Mouse (Mus musculus): ENCODE results near the gene Slc51a. TPM values are rescaled to one million over a fixed set of nuclear protein-coding genes. Genes with fewer than 3 reads are reported as not detected.

The Slc51a gene
- polyA plus RNA-seq, 1 experiment from 2014 or later, result 0.49 TPM

DNA sequence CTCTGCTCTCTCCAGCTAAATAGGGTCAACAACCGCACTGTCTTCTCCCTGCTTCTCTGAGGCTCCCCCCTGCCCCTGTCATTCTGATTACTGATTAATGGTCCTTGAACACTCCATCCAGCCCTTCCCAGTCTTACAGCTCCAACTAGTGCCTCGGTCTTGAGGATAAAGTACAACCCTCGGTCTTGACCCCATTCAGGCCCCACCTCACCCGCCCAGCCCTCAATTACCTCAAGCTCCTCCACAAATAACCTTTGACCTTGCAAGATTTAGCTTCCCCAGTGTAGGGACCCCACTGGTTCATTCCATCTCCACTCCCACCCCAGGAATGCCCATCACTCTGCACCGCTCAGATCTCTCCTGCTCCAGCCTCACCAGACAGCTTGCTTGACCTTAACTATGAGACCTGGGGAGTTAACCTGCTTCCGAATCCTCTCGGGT lies 3.2 kb downstream of the Slc51a start:
- H3K4me1 ChIP-seq, result no peaks in the 10 kb centered on the region
- no peaks in the 10 kb centered on the region for H3K9me3 ChIP-seq (replicated peaks)
- no peak for ATAC-seq
- no peak overlapping the region for H3K4me3 ChIP-seq
- no peaks in the 10 kb centered on the region for H3K27me3 ChIP-seq
- no peaks in the 10 kb centered on the region for H3K36me3 ChIP-seq (ENCODE audit: poor library complexity, severe bottlenecking)
- no peak overlapping the region for H3K9ac ChIP-seq
- H3K27ac ChIP-seq, result no peak overlapping the region
- 55% methylated on average over 7 of the region's 7 CpGs for WGBS
- H3K4me2 ChIP-seq, result no peak overlapping the region

DNA sequence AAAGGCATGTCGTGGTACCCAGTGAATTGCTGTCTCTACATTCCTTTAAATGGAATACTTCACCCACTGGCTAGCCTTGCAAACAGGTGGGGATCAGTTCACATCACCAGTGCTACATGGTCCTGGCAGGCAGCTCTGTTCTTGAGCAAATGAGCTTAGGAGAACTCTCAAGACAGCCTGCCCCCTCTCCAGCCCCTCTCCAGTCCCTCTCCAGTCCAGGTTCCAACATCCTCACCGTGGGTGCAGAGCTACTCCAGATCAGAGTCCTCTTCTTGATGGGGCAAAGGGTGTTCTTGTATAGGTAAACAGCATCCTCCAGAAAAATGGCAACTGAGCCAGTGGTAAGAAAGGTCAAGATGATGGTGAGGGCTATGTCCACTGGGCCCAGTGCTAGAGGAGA lies 8.3 kb downstream of the Slc51a start:
- no peak overlapping the region for H3K4me2 ChIP-seq
- H3K9me3 ChIP-seq (replicated peaks), result no peaks in the 10 kb centered on the region
- no peaks in the 10 kb centered on the region for H3K36me3 ChIP-seq (ENCODE audit: poor library complexity, severe bottlenecking)
- WGBS, result 77% methylated on average over 2 of the region's 2 CpGs
- ATAC-seq, result no peak
- no peaks in the 10 kb centered on the region for H3K4me1 ChIP-seq
- H3K9ac ChIP-seq, result no peak overlapping the region
- no peak overlapping the region for H3K27ac ChIP-seq
- no peaks in the 10 kb centered on the region for H3K27me3 ChIP-seq
- no peak overlapping the region for H3K4me3 ChIP-seq

DNA sequence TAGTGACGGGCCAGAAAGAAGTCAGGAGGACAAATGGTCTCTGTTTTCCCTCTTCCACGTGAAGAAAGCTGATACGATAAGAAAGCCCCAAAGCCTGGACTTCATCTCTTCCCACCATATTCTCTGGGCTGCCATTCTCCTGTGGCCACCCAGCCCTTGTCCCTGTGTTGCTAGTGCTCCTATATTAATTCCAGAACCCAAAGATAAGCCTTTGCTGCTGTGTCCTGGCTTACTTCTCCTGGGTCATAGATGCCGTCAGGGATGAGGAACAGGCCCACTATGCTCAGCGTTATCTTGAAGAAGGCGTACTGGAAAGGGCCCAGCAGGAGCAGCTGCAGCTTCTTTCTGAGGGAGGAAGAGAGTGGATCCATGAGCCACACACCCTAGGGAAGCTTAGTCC lies 10.4 kb downstream of the Slc51a start:
- Histone ChIP-seq H3K9me3 (replicated peaks) (no peaks in the 10 kb centered on the region), H3K4me2 (no peak overlapping the region), H3K4me3 (no peak overlapping the region), H3K36me3 (ENCODE audit: poor library complexity, severe bottlenecking) (peaks cover 10% of the 10 kb centered on the region), H3K27ac (no peak overlapping the region), H3K9ac (no peak overlapping the region), H3K27me3 (no peaks in the 10 kb centered on the region), H3K4me1 (no peaks in the 10 kb centered on the region)
- ATAC-seq, result no peak
- WGBS, result 95% methylated on average over 6 of the region's 6 CpGs

DNA sequence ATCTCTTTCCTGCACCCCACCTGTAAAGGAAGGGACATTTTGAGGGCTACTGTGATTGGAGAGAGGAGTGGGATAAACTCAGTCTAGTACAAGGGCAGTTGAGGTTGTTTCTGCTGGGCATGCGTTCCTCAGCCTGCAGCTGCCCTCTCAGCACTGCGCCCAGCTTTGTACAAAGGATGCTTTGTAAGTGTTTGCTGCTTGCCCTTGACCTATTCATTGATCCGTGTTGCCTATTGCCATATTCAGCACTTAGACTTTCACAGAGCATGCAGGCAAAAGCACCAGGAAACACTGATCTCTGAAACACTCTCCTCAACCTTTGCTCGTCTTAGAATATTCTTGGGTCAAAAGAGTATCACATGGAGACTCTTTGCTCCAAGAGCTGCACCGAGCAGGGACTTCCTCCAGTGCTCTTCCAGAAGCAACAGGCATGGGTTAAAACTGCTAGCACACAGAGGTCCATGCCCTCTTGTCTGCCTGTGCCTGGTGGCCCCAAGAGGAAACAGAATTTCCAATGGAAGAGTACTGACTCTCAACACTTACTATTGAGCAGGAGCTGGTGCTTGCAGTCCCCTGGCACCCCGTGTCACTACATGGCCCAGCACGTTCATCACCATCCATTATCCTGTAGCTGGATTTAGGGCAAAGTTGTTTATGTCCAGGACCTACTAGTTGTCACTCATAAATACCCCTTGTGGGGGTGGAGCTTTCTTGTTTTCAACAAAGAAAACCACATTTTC lies 15.2 kb downstream of the Slc51a start:
- Histone ChIP-seq H3K27ac (no peak overlapping the region), H3K27me3 (no peaks in the 10 kb centered on the region), H3K4me1 (no peaks in the 10 kb centered on the region), H3K36me3 (ENCODE audit: poor library complexity, severe bottlenecking) (peaks cover 55% of the 10 kb centered on the region), H3K4me2 (no peak overlapping the region), H3K4me3 (no peak overlapping the region), H3K9ac (no peak overlapping the region), H3K9me3 (replicated peaks) (no peaks in the 10 kb centered on the region)
- 71% methylated on average over 7 of the region's 7 CpGs for WGBS
- no peak for ATAC-seq

DNA sequence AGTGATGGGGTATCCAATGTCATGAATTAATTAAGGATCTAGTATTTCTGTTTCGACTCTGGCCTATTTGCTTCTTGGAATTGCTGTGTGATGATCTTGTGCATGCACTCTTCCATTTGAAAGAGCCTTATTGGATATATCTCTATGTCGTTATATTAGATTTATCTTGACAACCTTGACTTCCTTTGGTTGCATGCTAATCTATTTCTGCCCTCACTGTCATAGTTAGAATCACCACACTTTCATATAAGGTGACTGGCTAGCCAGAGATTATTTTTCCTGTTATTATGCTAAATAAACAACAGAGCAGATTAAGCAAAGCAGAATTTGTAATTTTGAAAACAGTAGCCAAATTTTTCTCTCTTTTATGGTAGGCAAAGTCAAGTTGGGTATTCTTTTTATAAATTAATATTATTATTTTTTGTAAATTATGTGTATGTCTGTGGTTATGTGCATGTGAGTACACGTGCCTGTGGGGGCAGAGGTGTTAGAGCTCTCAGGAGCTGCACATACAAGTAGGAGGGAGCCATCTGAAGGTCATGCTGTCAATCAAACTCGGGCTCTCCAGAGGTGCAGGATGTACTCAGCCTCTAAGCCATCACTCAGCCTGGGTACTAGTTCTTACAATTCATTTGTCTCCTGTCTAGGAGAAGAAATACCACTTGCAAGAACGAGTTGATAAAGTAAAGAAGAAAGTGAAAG lies 18.1 kb downstream of the Slc51a start:
- Histone ChIP-seq H3K27me3 (no peaks in the 10 kb centered on the region), H3K4me1 (no peaks in the 10 kb centered on the region), H3K9me3 (replicated peaks) (no peaks in the 10 kb centered on the region), H3K9ac (no peak overlapping the region), H3K4me3 (no peak overlapping the region), H3K4me2 (no peak overlapping the region), H3K36me3 (ENCODE audit: poor library complexity, severe bottlenecking) (peaks cover 66% of the 10 kb centered on the region), H3K27ac (no peak overlapping the region)
- no peak for ATAC-seq
- 83% methylated on average over 5 of the region's 5 CpGs for WGBS

DNA sequence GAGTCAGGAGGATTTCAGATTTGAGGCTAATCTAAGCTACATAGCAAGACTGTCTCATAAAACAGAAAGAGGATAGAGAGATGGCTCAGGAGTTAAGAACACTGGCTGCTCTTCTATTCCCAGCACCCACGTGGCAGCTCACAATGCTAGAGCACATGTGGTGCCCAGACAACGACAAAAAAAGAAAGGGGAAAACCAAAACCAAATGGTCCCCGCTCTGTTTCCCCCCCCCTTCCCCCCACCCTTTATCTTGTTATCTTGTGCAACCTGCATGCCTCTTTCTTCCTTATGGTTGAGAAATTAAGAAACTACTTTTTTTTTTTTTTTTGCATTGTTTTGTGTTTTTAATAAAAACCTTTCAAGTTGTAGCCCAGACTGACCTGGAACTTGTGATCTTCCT lies 19.2 kb downstream of the Slc51a start:
- no peak overlapping the region for H3K9ac ChIP-seq
- H3K36me3 ChIP-seq (ENCODE audit: poor library complexity, severe bottlenecking), result peaks cover 73% of the 10 kb centered on the region
- WGBS, result 92% methylated on average over 3 of the region's 3 CpGs

DNA sequence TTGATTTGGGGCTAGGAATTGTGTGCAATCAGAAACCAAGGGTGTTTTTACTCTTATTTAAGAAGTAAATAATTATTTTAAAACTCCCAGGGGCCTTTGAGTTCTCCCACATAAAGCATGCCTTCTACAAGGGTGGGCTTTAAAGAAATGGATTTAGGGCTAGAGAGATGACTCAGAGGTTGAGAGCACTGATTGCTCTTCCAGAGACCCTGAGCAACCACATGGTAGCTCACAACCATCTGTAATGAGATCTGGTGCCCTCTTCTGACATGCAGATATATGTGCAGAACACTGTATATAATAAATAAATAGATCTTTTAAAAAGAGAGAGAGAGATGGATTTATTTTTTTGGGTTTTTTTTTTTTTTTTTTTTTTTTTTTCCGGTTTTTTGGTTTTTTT lies 22.8 kb downstream of the Slc51a start:
- no peak for ATAC-seq
- H3K4me3 ChIP-seq, result no peak overlapping the region
- 0% methylated on average over 1 of the region's 1 CpGs for WGBS
- peaks cover 53% of the 10 kb centered on the region for H3K36me3 ChIP-seq (ENCODE audit: poor library complexity, severe bottlenecking)
- H3K4me2 ChIP-seq, result no peak overlapping the region
- H3K27me3 ChIP-seq, result no peaks in the 10 kb centered on the region
- H3K9me3 ChIP-seq (replicated peaks), result no peaks in the 10 kb centered on the region
- H3K4me1 ChIP-seq, result no peaks in the 10 kb centered on the region
- no peak overlapping the region for H3K27ac ChIP-seq
- H3K9ac ChIP-seq, result no peak overlapping the region

More for the DNA sequence above, 19.2 kb downstream of the Slc51a start:
- no peak for ATAC-seq
- Histone ChIP-seq H3K4me2 (no peak overlapping the region), H3K4me1 (no peaks in the 10 kb centered on the region), H3K27ac (no peak overlapping the region), H3K9me3 (replicated peaks) (no peaks in the 10 kb centered on the region), H3K27me3 (no peaks in the 10 kb centered on the region), H3K4me3 (no peak overlapping the region)

DNA sequence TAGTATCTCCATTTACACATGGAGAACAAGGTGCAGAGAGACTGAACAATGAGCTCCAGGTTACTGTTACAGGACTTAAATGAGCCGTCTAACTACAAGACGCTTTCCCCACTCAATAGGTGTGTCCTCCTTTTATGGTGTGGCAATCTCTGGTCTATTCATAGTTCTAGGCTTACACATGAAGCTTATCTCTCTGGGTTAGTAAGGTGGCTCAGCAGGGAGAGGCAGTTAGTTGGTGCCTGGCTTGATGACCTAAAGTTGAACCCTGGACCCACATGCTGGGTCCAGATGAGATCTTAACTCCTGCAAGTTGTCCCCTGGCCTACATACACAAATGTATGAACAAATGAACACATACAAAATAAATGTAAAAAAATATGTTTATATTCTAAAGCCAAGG lies 24.3 kb downstream of the Slc51a start:
- H3K27ac ChIP-seq, result no peak overlapping the region
- no peak overlapping the region for H3K4me2 ChIP-seq
- no peak overlapping the region for H3K4me3 ChIP-seq
- no peaks in the 10 kb centered on the region for H3K4me1 ChIP-seq
- ATAC-seq, result no peak
- no peaks in the 10 kb centered on the region for H3K9me3 ChIP-seq (replicated peaks)
- 88% methylated on average over 2 of the region's 2 CpGs for WGBS
- peaks cover 40% of the 10 kb centered on the region for H3K36me3 ChIP-seq (ENCODE audit: poor library complexity, severe bottlenecking)
- H3K27me3 ChIP-seq, result no peaks in the 10 kb centered on the region
- H3K9ac ChIP-seq, result no peak overlapping the region

DNA sequence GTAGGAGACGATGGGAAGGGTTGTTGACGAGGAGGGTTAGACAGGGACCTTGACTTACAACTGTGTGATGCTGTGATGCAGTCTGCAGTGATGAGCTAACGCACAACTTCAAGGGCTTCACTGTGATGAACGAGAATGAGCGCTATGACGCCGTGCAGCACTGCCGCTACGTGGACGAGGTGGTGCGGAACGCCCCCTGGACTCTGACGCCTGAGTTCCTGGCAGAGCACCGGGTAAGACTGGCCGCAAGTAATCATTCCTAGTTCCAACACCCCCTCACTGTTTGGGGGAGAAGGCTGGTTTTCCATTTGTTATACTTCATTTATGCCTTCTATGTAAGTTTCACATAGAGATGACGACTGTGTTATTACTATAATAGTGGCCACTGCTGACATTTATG lies 24.7 kb downstream of the Slc51a start:
- Histone ChIP-seq H3K9ac (no peak overlapping the region), H3K4me1 (no peaks in the 10 kb centered on the region), H3K9me3 (replicated peaks) (no peaks in the 10 kb centered on the region), H3K27me3 (no peaks in the 10 kb centered on the region), H3K36me3 (ENCODE audit: poor library complexity, severe bottlenecking) (peaks cover 35% of the 10 kb centered on the region), H3K4me3 (no peak overlapping the region), H3K27ac (no peak overlapping the region), H3K4me2 (no peak overlapping the region)
- 93% methylated on average over 16 of the region's 16 CpGs for WGBS
- ATAC-seq, result no peak

DNA sequence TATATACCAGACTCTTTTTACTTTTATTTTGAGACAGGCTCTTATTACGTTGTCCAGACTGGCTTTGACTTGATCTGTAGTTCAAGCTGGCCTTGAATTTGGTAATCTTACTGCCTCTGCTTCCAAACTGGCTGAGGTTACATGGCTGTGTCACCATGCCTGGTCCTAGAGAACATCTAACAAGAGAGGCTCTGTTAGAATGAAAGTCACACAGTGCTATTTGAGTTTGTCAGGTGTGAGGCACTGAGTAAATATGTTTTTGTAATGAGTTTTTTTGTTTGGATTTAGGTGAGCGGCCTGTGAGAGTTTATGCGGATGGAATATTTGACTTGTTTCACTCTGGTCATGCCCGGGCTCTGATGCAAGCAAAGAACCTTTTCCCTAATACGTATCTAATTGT lies 26.0 kb downstream of the Slc51a start:
- 96% methylated on average over 5 of the region's 5 CpGs for WGBS
- Histone ChIP-seq H3K36me3 (ENCODE audit: poor library complexity, severe bottlenecking) (peaks cover 26% of the 10 kb centered on the region), H3K9me3 (replicated peaks) (no peaks in the 10 kb centered on the region), H3K4me2 (no peak overlapping the region), H3K27ac (no peak overlapping the region), H3K9ac (no peak overlapping the region), H3K27me3 (no peaks in the 10 kb centered on the region), H3K4me1 (no peaks in the 10 kb centered on the region), H3K4me3 (no peak overlapping the region)
- no peak for ATAC-seq

DNA sequence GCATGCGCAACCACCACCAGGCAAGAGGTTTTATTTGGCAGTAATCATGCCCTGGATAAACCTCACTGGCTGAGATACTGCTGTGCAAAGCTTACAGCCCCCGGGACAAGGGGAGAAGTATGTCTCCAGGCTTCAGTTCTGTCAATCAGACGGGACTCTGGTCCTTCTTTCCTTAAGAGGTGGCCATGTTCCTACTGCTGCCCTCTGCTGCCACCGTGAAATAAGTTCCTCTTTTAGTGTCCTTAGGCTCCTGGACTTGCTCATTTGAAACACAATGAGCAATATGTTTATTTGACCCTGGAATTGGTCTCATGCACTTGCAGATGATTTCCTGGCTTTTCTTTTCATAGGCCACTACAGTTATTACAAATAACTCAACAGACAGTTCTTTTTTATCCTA lies 27.2 kb downstream of the Slc51a start:
- H3K4me1 ChIP-seq, result no peaks in the 10 kb centered on the region
- H3K4me3 ChIP-seq, result no peak overlapping the region
- no peak overlapping the region for H3K27ac ChIP-seq
- ATAC-seq, result no peak
- 57% methylated on average over 4 of the region's 4 CpGs for WGBS
- H3K9me3 ChIP-seq (replicated peaks), result no peaks in the 10 kb centered on the region
- H3K4me2 ChIP-seq, result no peak overlapping the region
- H3K27me3 ChIP-seq, result no peaks in the 10 kb centered on the region
- no peak overlapping the region for H3K9ac ChIP-seq
- peaks cover 32% of the 10 kb centered on the region for H3K36me3 ChIP-seq (ENCODE audit: poor library complexity, severe bottlenecking)

DNA sequence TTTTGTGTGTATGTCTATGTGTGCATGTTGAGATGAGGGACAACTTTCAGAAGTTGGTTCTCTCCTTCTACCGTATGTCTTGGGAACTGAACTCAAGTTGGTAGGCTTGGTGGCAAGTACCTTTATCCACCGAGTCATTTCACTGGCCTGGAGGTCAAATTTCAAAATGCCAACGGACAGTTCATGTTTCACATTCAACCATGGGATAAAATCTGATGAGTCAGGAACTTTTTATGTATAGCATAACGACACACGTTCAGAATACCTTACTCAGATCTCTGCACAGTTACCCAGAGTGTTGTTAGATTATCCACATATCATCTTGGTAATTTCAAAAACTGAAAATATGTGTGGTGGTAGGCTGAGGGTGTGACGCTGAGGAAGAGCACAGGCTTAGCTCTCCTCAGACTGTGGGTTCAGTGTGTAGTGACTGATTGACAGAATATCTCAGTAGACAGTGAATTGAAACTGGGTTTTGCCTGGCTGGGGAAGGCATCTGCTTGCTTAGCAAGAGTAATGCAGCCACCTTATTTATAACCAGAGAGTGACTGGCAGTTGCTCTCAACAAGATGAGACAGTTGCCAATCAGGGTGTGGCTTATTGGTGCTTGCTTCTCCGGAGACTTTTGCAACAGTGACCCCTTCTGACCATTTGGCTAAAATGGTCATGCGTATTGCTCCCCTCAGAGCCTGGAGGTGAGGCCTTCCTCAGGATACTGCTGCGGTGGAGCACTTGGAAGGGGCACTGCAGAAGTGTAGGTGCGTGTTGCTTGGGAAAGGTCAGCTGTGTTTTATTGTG lies 29.9 kb downstream of the Slc51a start:
- H3K9me3 ChIP-seq (replicated peaks), result no peaks in the 10 kb centered on the region
- WGBS, result 70% methylated on average over 10 of the region's 10 CpGs
- H3K4me1 ChIP-seq, result no peaks in the 10 kb centered on the region
- H3K4me2 ChIP-seq, result no peak overlapping the region
- no peak overlapping the region for H3K27ac ChIP-seq
- H3K9ac ChIP-seq, result no peak overlapping the region
- ATAC-seq, result no peak
- H3K27me3 ChIP-seq, result no peaks in the 10 kb centered on the region
- H3K36me3 ChIP-seq (ENCODE audit: poor library complexity, severe bottlenecking), result peaks cover 31% of the 10 kb centered on the region
- no peak overlapping the region for H3K4me3 ChIP-seq
